ENCODE assay signal across 10 mouse cellular contexts in the genomic region with DNA sequence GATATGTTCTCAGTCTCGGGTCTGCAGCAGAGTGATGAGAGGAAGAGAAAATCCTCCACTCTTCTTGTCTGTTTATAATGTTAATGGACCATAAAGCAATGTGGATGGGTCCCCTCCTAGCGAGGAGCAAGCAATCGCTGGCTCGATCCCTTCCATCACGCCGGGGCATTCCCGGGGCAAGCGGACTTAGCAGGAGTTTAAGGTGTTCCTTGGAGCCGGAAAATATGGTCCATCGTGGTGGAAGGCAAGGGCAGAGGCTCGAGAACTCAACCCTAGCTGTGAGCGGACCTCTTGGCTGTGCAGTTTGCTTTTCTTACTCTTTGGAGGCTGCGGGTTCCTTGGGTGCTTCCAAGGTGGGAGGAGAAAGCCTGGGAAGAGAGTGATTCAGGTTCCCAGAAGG.
DNase-seq lines count a peak whose midpoint lies in the region; ATAC-seq and TF ChIP-seq lines count a peak whose summit lies in the region.
"Had no signal": no experiment of that assay in that cellular context is flagged by ENCODE, and none has a peak within 500 bp of the region (broad histone marks: within the 10 kb centered on the region; RNA-seq: fewer than 3 reads in every experiment).

No protein-coding gene starts in this region.

- peak overlapping the region; percentile 52 for H3K4me3 ChIP-seq in heart, postnatal 0 days (ENCODE audit: low read depth, low read length)
- peak overlapping the region; percentile 94 for H3K4me3 ChIP-seq in cortical plate, adult 2 months (ENCODE audit: insufficient read depth, low read length)
- H3K4me3 ChIP-seq in forebrain, embryonic 16.5 days (replicated peaks; ENCODE audit: low read length) = peak overlapping the region; percentile 55
- H3K4me3 ChIP-seq in midbrain, embryonic 13.5 days (replicated peaks) = peak overlapping the region; percentile 59

- no peak overlapping the region for H3K9ac ChIP-seq in heart, postnatal 0 days (replicated peaks; ENCODE audit: low read depth, low read length)
- H3K9ac ChIP-seq in forebrain, embryonic 16.5 days (replicated peaks; ENCODE audit: low read depth, low read length) = peak overlapping the region; percentile 73
- H3K9ac ChIP-seq in midbrain, embryonic 13.5 days (replicated peaks) = peak overlapping the region; percentile 75

- intact Hi-C loops in heart, postnatal 14 days (cut with DNase I) = no loop called here

- H3K27me3 ChIP-seq in heart, postnatal 0 days (ENCODE audit: control insufficient read depth, insufficient read depth, low read length) = peaks cover 46% of the 10 kb centered on the region
- H3K27me3 ChIP-seq in forebrain, embryonic 16.5 days (replicated peaks; ENCODE audit: control insufficient read depth, insufficient read depth, low read length) = no peaks in the 10 kb centered on the region
- H3K27me3 ChIP-seq in midbrain, embryonic 13.5 days = peaks cover 26% of the 10 kb centered on the region

- H3K9me3 ChIP-seq in heart, postnatal 0 days (replicated peaks; ENCODE audit: control insufficient read depth, low read length) = no peaks in the 10 kb centered on the region
- H3K9me3 ChIP-seq in forebrain, embryonic 16.5 days (ENCODE audit: control insufficient read depth, low read length) = no peaks in the 10 kb centered on the region
- H3K9me3 ChIP-seq in midbrain, embryonic 13.5 days = no peaks in the 10 kb centered on the region

- DNase-seq in heart, postnatal 0 days (ENCODE audit: low spot score) = no peak
- DNase-seq in heart, postnatal 14 days = no peak
- no peak for DNase-seq in urinary bladder, postnatal 14 days (ENCODE audit: low spot score)
- no peak for DNase-seq in cerebellum, adult 11-12 months
- no peak for DNase-seq in left cerebral cortex, adult 11 months (ENCODE audit: low spot score)
- DNase-seq: cerebellum, adult 9-10 months; kidney, adult 9 months had no signal

- TF ChIP-seq EP300 in heart, postnatal 0 days (IDR thresholded peaks at IDR 0.05; ENCODE audit: low read depth) = no peak

- peak overlapping the region; percentile 85 for H3K4me2 ChIP-seq in heart, postnatal 0 days (ENCODE audit: low read depth, low read length)
- peak overlapping the region; percentile 95 for H3K4me2 ChIP-seq in forebrain, embryonic 16.5 days (ENCODE audit: low read length)
- peak overlapping the region; percentile 96 for H3K4me2 ChIP-seq in midbrain, embryonic 13.5 days (replicated peaks)

- TF ChIP-seq CTCF in heart, postnatal 0 days (IDR thresholded peaks at IDR 0.05; ENCODE audit: low read depth) = no peak
- no peak for TF ChIP-seq CTCF in cortical plate, adult 2 months (IDR thresholded peaks at IDR 0.05; ENCODE audit: extremely low read depth, insufficient read depth, low read length)

- H3K36me3 ChIP-seq in heart, postnatal 0 days (replicated peaks; ENCODE audit: control insufficient read depth, insufficient read depth, low read length) = no peaks in the 10 kb centered on the region
- no peaks in the 10 kb centered on the region for H3K36me3 ChIP-seq in forebrain, embryonic 16.5 days (ENCODE audit: control insufficient read depth, insufficient read depth)
- H3K36me3 ChIP-seq in midbrain, embryonic 13.5 days = no peaks in the 10 kb centered on the region

- no peak overlapping the region for H3K27ac ChIP-seq in heart, postnatal 0 days (ENCODE audit: low read depth)
- H3K27ac ChIP-seq in cortical plate, adult 2 months (ENCODE audit: insufficient read depth, low read length) = peak overlapping the region; percentile 50
- H3K27ac ChIP-seq in forebrain, embryonic 16.5 days (ENCODE audit: low read length) = peak overlapping the region; percentile 77
- peak overlapping the region; percentile 87 for H3K27ac ChIP-seq in midbrain, embryonic 13.5 days

- 2% methylated on average over 13 of the region's 13 CpGs for WGBS in heart, postnatal 0 days
- 3% methylated on average over 13 of the region's 13 CpGs for WGBS in forebrain, embryonic 16.5 days
- 1% methylated on average over 13 of the region's 13 CpGs for WGBS in midbrain, embryonic 13.5 days

- TF ChIP-seq POLR2A in cortical plate, adult 2 months (IDR thresholded peaks at IDR 0.05; ENCODE audit: extremely low read depth, insufficient read depth, low read length) = no peak

- peaks cover 8% of the 10 kb centered on the region for H3K4me1 ChIP-seq in heart, postnatal 0 days (ENCODE audit: control insufficient read depth, insufficient read depth)
- no peaks in the 10 kb centered on the region for H3K4me1 ChIP-seq in cortical plate, adult 2 months (ENCODE audit: control insufficient read depth, insufficient read depth, low read length)
- peaks cover 11% of the 10 kb centered on the region for H3K4me1 ChIP-seq in forebrain, embryonic 16.5 days (replicated peaks; ENCODE audit: control insufficient read depth, insufficient read depth, low read length)
- peaks cover 21% of the 10 kb centered on the region for H3K4me1 ChIP-seq in midbrain, embryonic 13.5 days (replicated peaks)

- ATAC-seq in heart, postnatal 0 days (ENCODE audit: insufficient read depth, low read depth) = no peak
- ATAC-seq in forebrain, embryonic 16.5 days = no peak
- no peak for ATAC-seq in midbrain, embryonic 13.5 days
